Mouse (Mus musculus) cortical plate, adult 2 months (tissue): ENCODE results near the gene Chd9.

Experiments
- CTCF ChIP-seq: fragments of 200-500 bp; IDR thresholded peaks from 2 replicates; pipeline ENCODE4 v1.5.1; 2011; ENCODE audit warnings: mild to moderate bottlenecking, control low read depth, low read length; ENCODE audit not compliant: insufficient read depth; ENCODE audit errors: extremely low read depth
- POLR2A ChIP-seq: fragments of 200-500 bp; IDR thresholded peaks from 2 replicates; pipeline ENCODE4 v1.6.1; 2011; ENCODE audit warnings: mild to moderate bottlenecking, low read length, control low read depth; ENCODE audit not compliant: insufficient read depth; ENCODE audit errors: extremely low read depth

- TF ChIP-seq CTCF, result no peak
- no peak for TF ChIP-seq POLR2A
These were observed 29.9 kb downstream of the Chd9 start for GRCm38 (mm10) chr8:90858071-90858470.
